Mouse (Mus musculus): Measurements from ENCODE around the gene Gm21887.
"Not testable (repeated sequence)": the region's sequence is repeated elsewhere in the genome, so short reads cannot be mapped to it uniquely, and the experiment has no call there.

The Gm21887 gene

GRCm38 (mm10) chrX:170013421-170013820 lies 4.0 kb downstream of the Gm21887 start:
- DNase-seq (ENCODE audit: low spot score): not testable (repeated sequence)

- DNase-seq (ENCODE audit: low spot score): not testable (repeated sequence)
These were observed 4.6 kb downstream of the Gm21887 start for GRCm38 (mm10) chrX:170014038-170014437.

- DNase-seq (ENCODE audit: low spot score): not testable (repeated sequence)
These were observed 6.4 kb downstream of the Gm21887 start for GRCm38 (mm10) chrX:170015883-170016282.

- peak; percentile 100 for DNase-seq (ENCODE audit: low spot score)
These were observed 8.1 kb downstream of the Gm21887 start for GRCm38 (mm10) chrX:170017333-170018245.

- not testable (repeated sequence) for DNase-seq (ENCODE audit: low spot score)
These were observed 9.2 kb downstream of the Gm21887 start for GRCm38 (mm10) chrX:170018571-170019218.

- DNase-seq (ENCODE audit: low spot score): not testable (repeated sequence)
These were observed 9.9 kb downstream of the Gm21887 start for GRCm38 (mm10) chrX:170019219-170019953.

GRCm38 (mm10) chrX:170019954-170020689 lies 10.7 kb downstream of the Gm21887 start:
- DNase-seq (ENCODE audit: low spot score): peak; percentile 98

- peak; percentile 100 for DNase-seq (ENCODE audit: low spot score)
These were observed 11.2 kb downstream of the Gm21887 start for GRCm38 (mm10) chrX:170020690-170021050.

- DNase-seq (ENCODE audit: low spot score): not testable (repeated sequence)
These were observed 11.7 kb downstream of the Gm21887 start for GRCm38 (mm10) chrX:170021205-170021604.

- peak; percentile 95 for DNase-seq (ENCODE audit: low spot score)
These were observed 12.4 kb downstream of the Gm21887 start for GRCm38 (mm10) chrX:170021750-170022461.

Measured in retina, embryonic 14.5 days (tissue).